Mouse (Mus musculus): ENCODE data around the gene Ntng1. TPM values are rescaled to one million over a fixed set of nuclear protein-coding genes. Genes with fewer than 3 reads are reported as not detected.
"Not testable (repeated sequence)": the region's sequence is repeated elsewhere in the genome, so short reads cannot be mapped to it uniquely, and the experiment has no call there.

Gene Ntng1
- polyA plus RNA-seq, 1 experiment from 2014 or later, result 0.68 TPM

GRCm38 (mm10) chr3:109765141-109765540 is 378.7 kb downstream of the Ntng1 start:
- no peak for DNase-seq (ENCODE audit: low spot score)
- ATAC-seq, result no peak
- H3K4me1 ChIP-seq (ENCODE audit: insufficient read depth, low read depth, low read length), result no peaks in the 10 kb centered on the region
- H3K9me3 ChIP-seq (ENCODE audit: low read length), result no peaks in the 10 kb centered on the region
- no peak overlapping the region for H3K27ac ChIP-seq (ENCODE audit: low read length)
- H3K4me2 ChIP-seq (replicated peaks; ENCODE audit: low read depth, low read length), result no peak overlapping the region
- H3K9ac ChIP-seq (replicated peaks; ENCODE audit: low read depth), result no peak overlapping the region
- TF ChIP-seq EP300 (IDR thresholded peaks at IDR 0.05) (no peak), CTCF (IDR thresholded peaks at IDR 0.05) (no peak)
- no peaks in the 10 kb centered on the region for H3K36me3 ChIP-seq (ENCODE audit: insufficient read depth, low read length)
- no peak overlapping the region for H3K4me3 ChIP-seq (ENCODE audit: low read depth, low read length)
- no peaks in the 10 kb centered on the region for H3K27me3 ChIP-seq (replicated peaks; ENCODE audit: insufficient read depth, low read length)
- WGBS, result 61% methylated on average over 4 of the region's 4 CpGs

GRCm38 (mm10) chr3:109756426-109756825 is 387.4 kb downstream of the Ntng1 start:
- DNase-seq (ENCODE audit: low spot score) (no peak), ATAC-seq (no peak)
- Histone ChIP-seq H3K9me3 (ENCODE audit: low read length) (no peaks in the 10 kb centered on the region), H3K36me3 (ENCODE audit: insufficient read depth, low read length) (no peaks in the 10 kb centered on the region), H3K4me2 (replicated peaks; ENCODE audit: low read depth, low read length) (no peak overlapping the region), H3K27ac (ENCODE audit: low read length) (no peak overlapping the region), H3K27me3 (replicated peaks; ENCODE audit: insufficient read depth, low read length) (no peaks in the 10 kb centered on the region), H3K4me1 (ENCODE audit: insufficient read depth, low read depth, low read length) (no peaks in the 10 kb centered on the region), H3K4me3 (ENCODE audit: low read depth, low read length) (no peak overlapping the region), H3K9ac (replicated peaks; ENCODE audit: low read depth) (no peak overlapping the region)
- WGBS, result 63% methylated on average over 2 of the region's 2 CpGs
- TF ChIP-seq CTCF (IDR thresholded peaks at IDR 0.05) (no peak), EP300 (IDR thresholded peaks at IDR 0.05) (no peak)

GRCm38 (mm10) chr3:109747593-109747992 is 396.2 kb downstream of the Ntng1 start:
- H3K36me3 ChIP-seq (ENCODE audit: insufficient read depth, low read length); ATAC-seq; H3K4me1 ChIP-seq (ENCODE audit: insufficient read depth, low read depth, low read length); H3K9me3 ChIP-seq (ENCODE audit: low read length); H3K9ac ChIP-seq (replicated peaks; ENCODE audit: low read depth); H3K4me3 ChIP-seq (ENCODE audit: low read depth, low read length); H3K4me2 ChIP-seq (replicated peaks; ENCODE audit: low read depth, low read length); H3K27me3 ChIP-seq (replicated peaks; ENCODE audit: insufficient read depth, low read length); DNase-seq (ENCODE audit: low spot score); H3K27ac ChIP-seq (ENCODE audit: low read length): not testable (repeated sequence)
- WGBS, result 66% methylated on average over 3 of the region's 3 CpGs

- no peak overlapping the region for H3K4me3 ChIP-seq (ENCODE audit: low read depth, low read length)
- no peaks in the 10 kb centered on the region for H3K27me3 ChIP-seq (replicated peaks; ENCODE audit: insufficient read depth, low read length)
- no peaks in the 10 kb centered on the region for H3K4me1 ChIP-seq (ENCODE audit: insufficient read depth, low read depth, low read length)
- no peak overlapping the region for H3K27ac ChIP-seq (ENCODE audit: low read length)
- ATAC-seq (no peak), DNase-seq (ENCODE audit: low spot score) (no peak)
- no peaks in the 10 kb centered on the region for H3K36me3 ChIP-seq (ENCODE audit: insufficient read depth, low read length)
- no peaks in the 10 kb centered on the region for H3K9me3 ChIP-seq (ENCODE audit: low read length)
- H3K9ac ChIP-seq (replicated peaks; ENCODE audit: low read depth), result no peak overlapping the region
- no peak overlapping the region for H3K4me2 ChIP-seq (replicated peaks; ENCODE audit: low read depth, low read length)
- 43% methylated on average over 2 of the region's 2 CpGs for WGBS
- TF ChIP-seq CTCF (IDR thresholded peaks at IDR 0.05), result no peak
- no peak for TF ChIP-seq EP300 (IDR thresholded peaks at IDR 0.05)
Measured at GRCm38 (mm10) chr3:109740466-109741102, 403.2 kb downstream of the Ntng1 start.

- DNase-seq (ENCODE audit: low spot score) (peak; percentile 44), ATAC-seq (0 out of 2 replicates have a peak, but pooled peaks have one; percentile 35)
- no peaks in the 10 kb centered on the region for H3K36me3 ChIP-seq (ENCODE audit: insufficient read depth, low read length)
- no peak overlapping the region for H3K4me2 ChIP-seq (replicated peaks; ENCODE audit: low read depth, low read length)
- WGBS, result 46% methylated on average over 10 of the region's 10 CpGs
- H3K4me1 ChIP-seq (ENCODE audit: insufficient read depth, low read depth, low read length), result no peaks in the 10 kb centered on the region
- H3K9me3 ChIP-seq (ENCODE audit: low read length), result no peaks in the 10 kb centered on the region
- H3K4me3 ChIP-seq (ENCODE audit: low read depth, low read length), result no peak overlapping the region
- no peaks in the 10 kb centered on the region for H3K27me3 ChIP-seq (replicated peaks; ENCODE audit: insufficient read depth, low read length)
- no peak overlapping the region for H3K27ac ChIP-seq (ENCODE audit: low read length)
- H3K9ac ChIP-seq (replicated peaks; ENCODE audit: low read depth), result no peak overlapping the region
- TF ChIP-seq CTCF (IDR thresholded peaks at IDR 0.05) (peak; percentile 74), EP300 (IDR thresholded peaks at IDR 0.05) (no peak)
Measured at GRCm38 (mm10) chr3:109732327-109733182, 411.3 kb downstream of the Ntng1 start.

GRCm38 (mm10) chr3:109731592-109732230 is 412.1 kb downstream of the Ntng1 start:
- DNase-seq (ENCODE audit: low spot score) (no peak), ATAC-seq (no peak)
- Histone ChIP-seq H3K27ac (ENCODE audit: low read length) (no peak overlapping the region), H3K4me3 (ENCODE audit: low read depth, low read length) (no peak overlapping the region), H3K9me3 (ENCODE audit: low read length) (no peaks in the 10 kb centered on the region), H3K27me3 (replicated peaks; ENCODE audit: insufficient read depth, low read length) (no peaks in the 10 kb centered on the region), H3K36me3 (ENCODE audit: insufficient read depth, low read length) (no peaks in the 10 kb centered on the region), H3K9ac (replicated peaks; ENCODE audit: low read depth) (no peak overlapping the region), H3K4me1 (ENCODE audit: insufficient read depth, low read depth, low read length) (no peaks in the 10 kb centered on the region), H3K4me2 (replicated peaks; ENCODE audit: low read depth, low read length) (no peak overlapping the region)
- 69% methylated on average over 5 of the region's 5 CpGs for WGBS
- TF ChIP-seq EP300 (IDR thresholded peaks at IDR 0.05) (no peak), CTCF (IDR thresholded peaks at IDR 0.05) (no peak)

Other genes with a start within 250 kb of the Ntng1 start
- gene Prmt6, start 107.0 kb upstream of the Ntng1 start, polyA plus RNA-seq (2015; fragmentation: Nextera tagmentation; extraction: Ambion mirVana), result 7.7 and 8.8 TPM in 2 replicates